Mouse (Mus musculus): Measurements from ENCODE around the gene Cdk11b. TPM values are rescaled to one million over a fixed set of nuclear protein-coding genes. Genes with fewer than 3 reads are reported as not detected.

Cdk11b gene
- total and polyA plus RNA-seq, 3 experiments, result 53.3 to 144 (median 86.4) TPM

- Histone ChIP-seq H3K36me3 (replicated peaks) (no peaks in the 10 kb centered on the region), H3K9me3 (replicated peaks) (peaks cover 13% of the 10 kb centered on the region), H3K4me1 (ENCODE audit: insufficient read depth, low read depth, low read length) (peaks cover 34% of the 10 kb centered on the region), H3K27me3 (ENCODE audit: insufficient read depth, low read length) (peaks cover 31% of the 10 kb centered on the region), H3K4me3 (ENCODE audit: low read depth, low read length) (no peak overlapping the region; the same call in 1 of the 2 replicates)
- DNase-seq (ENCODE audit: low spot score) (peak; percentile 41), ATAC-seq (ENCODE audit: extremely low read depth, insufficient number of reproducible peaks, low FRiP score, poor library complexity, severe bottlenecking) (peak; percentile 50; the same call in 1 of the 2 replicates)
- TF ChIP-seq GATA2 (IDR thresholded peaks at IDR 0.05; ENCODE audit: borderline replicate concordance, low read depth, low read length) (no peak), CTCF (IDR thresholded peaks at IDR 0.05; ENCODE audit: low read depth, low read length) (no peak), POLR2AphosphoS5 (IDR thresholded peaks at IDR 0.05; ENCODE audit: insufficient replicate concordance, low read depth, low read length) (no peak), GATA1 (IDR thresholded peaks at IDR 0.05; ENCODE audit: borderline replicate concordance, low read length) (no peak), TAL1 (conservative IDR thresholded peaks at IDR 0.05; ENCODE audit: low read depth, low read length) (no peak)
These were observed 71.9 kb downstream of the Cdk11b start for GRCm38 (mm10) chr4:155696261-155697255.

Other genes starting within 250 kb of the Cdk11b start
Only the 20 nearest of the 24 such genes appear.
- not detected in 2 replicates for gene Cfap74, start 215.7 kb upstream of the Cdk11b start, total RNA-seq (2014; fragmentation: Nextera tagmentation)
- 0.06 and 0.11 TPM in 2 replicates for gene Cfap74, start 215.7 kb upstream of the Cdk11b start, total RNA-seq (2017)
- gene Cfap74, start 215.7 kb upstream of the Cdk11b start, polyA plus RNA-seq (2012), result not detected in 2 replicates
- gene Tmem52, start 155.7 kb upstream of the Cdk11b start, total RNA-seq (2014; fragmentation: Nextera tagmentation), result not detected in 2 replicates
- 0.16 TPM in 1 of 2 replicates, not detected in the other for gene Tmem52, start 155.7 kb upstream of the Cdk11b start, total RNA-seq (2017)
- gene Tmem52, start 155.7 kb upstream of the Cdk11b start, polyA plus RNA-seq (2012), result not detected in 2 replicates
- gene Gnb1, start 133.5 kb upstream of the Cdk11b start, total RNA-seq (2014; fragmentation: Nextera tagmentation), result 604 and 614 TPM in 2 replicates
- 94.3 and 136 TPM in 2 replicates for gene Gnb1, start 133.5 kb upstream of the Cdk11b start, total RNA-seq (2017)
- gene Gnb1, start 133.5 kb upstream of the Cdk11b start, polyA plus RNA-seq (2012), result 43.2 and 50.9 TPM in 2 replicates
- gene Nadk, start 62.5 kb upstream of the Cdk11b start, total RNA-seq (2014; fragmentation: Nextera tagmentation), result 50.4 and 61.6 TPM in 2 replicates
- gene Nadk, start 62.5 kb upstream of the Cdk11b start, total RNA-seq (2017), result 67.5 and 76.3 TPM in 2 replicates
- 49.5 and 58.4 TPM in 2 replicates for gene Nadk, start 62.5 kb upstream of the Cdk11b start, polyA plus RNA-seq (2012)
- 34.4 and 41.1 TPM in 2 replicates for gene Slc35e2, start 23.4 kb upstream of the Cdk11b start, total RNA-seq (2014; fragmentation: Nextera tagmentation)
- 20.3 and 23.3 TPM in 2 replicates for gene Slc35e2, start 23.4 kb upstream of the Cdk11b start, total RNA-seq (2017)
- 2.0 and 2.3 TPM in 2 replicates for gene Slc35e2, start 23.4 kb upstream of the Cdk11b start, polyA plus RNA-seq (2012)
- not detected in 2 replicates for gene Gm10563, start 20.6 kb downstream of the Cdk11b start, total RNA-seq (2014; fragmentation: Nextera tagmentation)
- not detected in 2 replicates for gene Gm10563, start 20.6 kb downstream of the Cdk11b start, total RNA-seq (2017)
- not detected in 2 replicates for gene Gm10563, start 20.6 kb downstream of the Cdk11b start, polyA plus RNA-seq (2012)
- gene Mmp23, start 28.5 kb downstream of the Cdk11b start, total RNA-seq (2014; fragmentation: Nextera tagmentation), result not detected in 2 replicates
- gene Mmp23, start 28.5 kb downstream of the Cdk11b start, total RNA-seq (2017), result 0.12 and 0.71 TPM in 2 replicates
- 0.08 and 0.29 TPM in 2 replicates for gene Mmp23, start 28.5 kb downstream of the Cdk11b start, polyA plus RNA-seq (2012)
- gene Mib2, start 44.3 kb downstream of the Cdk11b start, total RNA-seq (2014; fragmentation: Nextera tagmentation), result 5.8 and 9.6 TPM in 2 replicates
- 16.7 and 17.3 TPM in 2 replicates for gene Mib2, start 44.3 kb downstream of the Cdk11b start, total RNA-seq (2017)
- 36.0 and 36.9 TPM in 2 replicates for gene Mib2, start 44.3 kb downstream of the Cdk11b start, polyA plus RNA-seq (2012)
- gene Fndc10, start 69.5 kb downstream of the Cdk11b start, total RNA-seq (2014; fragmentation: Nextera tagmentation), result not detected in 2 replicates
- 0.12 and 0.16 TPM in 2 replicates for gene Fndc10, start 69.5 kb downstream of the Cdk11b start, total RNA-seq (2017)
- not detected in 2 replicates for gene Fndc10, start 69.5 kb downstream of the Cdk11b start, polyA plus RNA-seq (2012)
- gene Ssu72, start 79.9 kb downstream of the Cdk11b start, total RNA-seq (2014; fragmentation: Nextera tagmentation), result 195 and 204 TPM in 2 replicates
- 184 and 186 TPM in 2 replicates for gene Ssu72, start 79.9 kb downstream of the Cdk11b start, total RNA-seq (2017)
- gene Ssu72, start 79.9 kb downstream of the Cdk11b start, polyA plus RNA-seq (2012), result 74.7 and 91.4 TPM in 2 replicates
- gene Tmem240, start 109.9 kb downstream of the Cdk11b start, total RNA-seq (2014; fragmentation: Nextera tagmentation), result 0.58 and 0.68 TPM in 2 replicates
- 0.55 and 0.64 TPM in 2 replicates for gene Tmem240, start 109.9 kb downstream of the Cdk11b start, total RNA-seq (2017)
- gene Tmem240, start 109.9 kb downstream of the Cdk11b start, polyA plus RNA-seq (2012), result 0.94 and 0.98 TPM in 2 replicates
- 43.2 and 64.6 TPM in 2 replicates for gene Atad3a, start 136.2 kb downstream of the Cdk11b start, total RNA-seq (2014; fragmentation: Nextera tagmentation)
- gene Atad3a, start 136.2 kb downstream of the Cdk11b start, total RNA-seq (2017), result 58.8 and 61.5 TPM in 2 replicates
- 65.7 and 70.7 TPM in 2 replicates for gene Atad3a, start 136.2 kb downstream of the Cdk11b start, polyA plus RNA-seq (2012)
- 0.39 and 0.68 TPM in 2 replicates for gene Vwa1, start 149.8 kb downstream of the Cdk11b start, total RNA-seq (2014; fragmentation: Nextera tagmentation)
- 0.93 and 1.0 TPM in 2 replicates for gene Vwa1, start 149.8 kb downstream of the Cdk11b start, total RNA-seq (2017)
- gene Vwa1, start 149.8 kb downstream of the Cdk11b start, polyA plus RNA-seq (2012), result 0.09 and 0.10 TPM in 2 replicates
- gene Tmem88b, start 161.0 kb downstream of the Cdk11b start, total RNA-seq (2014; fragmentation: Nextera tagmentation), result not detected in 2 replicates
- 0.05 and 0.06 TPM in 2 replicates for gene Tmem88b, start 161.0 kb downstream of the Cdk11b start, total RNA-seq (2017)
- 0.01 TPM in 1 of 2 replicates, not detected in the other for gene Tmem88b, start 161.0 kb downstream of the Cdk11b start, polyA plus RNA-seq (2012)
- gene Ankrd65, start 165.6 kb downstream of the Cdk11b start, total RNA-seq (2014; fragmentation: Nextera tagmentation), result not detected in 2 replicates
- not detected in 2 replicates for gene Ankrd65, start 165.6 kb downstream of the Cdk11b start, total RNA-seq (2017)
- gene Ankrd65, start 165.6 kb downstream of the Cdk11b start, polyA plus RNA-seq (2012), result not detected in 2 replicates
- 86.3 and 97.2 TPM in 2 replicates for gene Mrpl20, start 178.0 kb downstream of the Cdk11b start, total RNA-seq (2014; fragmentation: Nextera tagmentation)
- gene Mrpl20, start 178.0 kb downstream of the Cdk11b start, total RNA-seq (2017), result 85.3 and 124 TPM in 2 replicates
- gene Mrpl20, start 178.0 kb downstream of the Cdk11b start, polyA plus RNA-seq (2012), result 15.1 and 17.9 TPM in 2 replicates
- gene Ccnl2, start 187.6 kb downstream of the Cdk11b start, total RNA-seq (2014; fragmentation: Nextera tagmentation), result 121 and 171 TPM in 2 replicates
- gene Ccnl2, start 187.6 kb downstream of the Cdk11b start, total RNA-seq (2017), result 125 and 150 TPM in 2 replicates
- 33.0 and 41.8 TPM in 2 replicates for gene Ccnl2, start 187.6 kb downstream of the Cdk11b start, polyA plus RNA-seq (2012)
- gene Aurkaip1, start 206.4 kb downstream of the Cdk11b start, total RNA-seq (2014; fragmentation: Nextera tagmentation), result 147 and 155 TPM in 2 replicates
- 158 and 160 TPM in 2 replicates for gene Aurkaip1, start 206.4 kb downstream of the Cdk11b start, total RNA-seq (2017)
- gene Aurkaip1, start 206.4 kb downstream of the Cdk11b start, polyA plus RNA-seq (2012), result 291 and 293 TPM in 2 replicates
- gene Mxra8, start 214.8 kb downstream of the Cdk11b start, total RNA-seq (2014; fragmentation: Nextera tagmentation), result not detected in 2 replicates
- 0.33 and 0.46 TPM in 2 replicates for gene Mxra8, start 214.8 kb downstream of the Cdk11b start, total RNA-seq (2017)
- not detected in 2 replicates for gene Mxra8, start 214.8 kb downstream of the Cdk11b start, polyA plus RNA-seq (2012)
- gene Dvl1, start 222.5 kb downstream of the Cdk11b start, total RNA-seq (2014; fragmentation: Nextera tagmentation), result 14.4 and 16.8 TPM in 2 replicates
- gene Dvl1, start 222.5 kb downstream of the Cdk11b start, total RNA-seq (2017), result 9.2 and 13.7 TPM in 2 replicates
- 77.7 and 92.8 TPM in 2 replicates for gene Dvl1, start 222.5 kb downstream of the Cdk11b start, polyA plus RNA-seq (2012)

Data from G1E (cell line).